Mouse (Mus musculus) CH12.LX (cell line): ENCODE measurements at regions not wholly inside any gene's neighbourhood (a gene's known extent, or its start where the extent isn't known, plus 50 kb on each side); places are given as distances from the start of the nearest gene placed in this dataset.

ENCODE experiments used
- DNase-seq: peaks from one replicate; pipeline ENCODE4 v3.0.0-alpha.2; 2013; ENCODE audit errors: extremely low read depth
- H3K27ac ChIP-seq: 2 replicates; pipeline ENCODE4 v1.5.1; 2012; ENCODE audit warnings: low read depth, mild to moderate bottlenecking, control low read depth, moderate library complexity; ENCODE audit not compliant: insufficient read depth
- H3K27me3 ChIP-seq: replicated peaks from 2 replicates; pipeline ENCODE3; 2012; ENCODE audit warnings: inconsistent platforms
- H3K36me3 ChIP-seq, 2 experiments: replicated peaks in 1 of 2; 2 replicates each; pipeline versions ENCODE3 to v1.6.1; 2012; ENCODE audit warnings: inconsistent platforms in 1 of 2, low read length in 1 of 2, mild to moderate bottlenecking in 1 of 2, mixed read lengths in 1 of 2, moderate library complexity in 1 of 2; ENCODE audit not compliant: control insufficient read depth in 1 of 2, insufficient read depth in 1 of 2
- H3K4me1 ChIP-seq, 2 experiments: 2 replicates each; pipeline ENCODE4 v1.6.1; 2012; ENCODE audit warnings: inconsistent platforms in 1 of 2, moderate library complexity in 1 of 2; ENCODE audit not compliant: insufficient read depth in 2 of 2, control insufficient read depth in 1 of 2
- H3K4me2 ChIP-seq: 2 replicates; pipeline ENCODE4 v1.6.1; 2012; ENCODE audit warnings: low read depth, mild to moderate bottlenecking, control low read depth; ENCODE audit not compliant: poor library complexity, insufficient read depth, severe bottlenecking
- H3K4me3 ChIP-seq, 3 experiments: fragments of 150-350 bp in 1 of 3; sonication (generic) in 1 of 3; replicated peaks in 1 of 3; 2 replicates each; pipeline versions ENCODE3 to v1.5.1; 2011 to 2012; ENCODE audit warnings: low read depth in 2 of 3, low read length in 2 of 3, mild to moderate bottlenecking in 2 of 3, moderate library complexity in 2 of 3, control low read depth in 1 of 3, improper control_type of control experiment in 1 of 3, inconsistent platforms in 1 of 3, mixed read lengths in 1 of 3; ENCODE audit not compliant: poor library complexity in 1 of 3
- H3K79me2 ChIP-seq: replicated peaks from 2 replicates; pipeline ENCODE4 v1.6.1; 2012; ENCODE audit warnings: mild to moderate bottlenecking, moderate library complexity; ENCODE audit not compliant: control insufficient read depth, poor library complexity, insufficient read depth, severe bottlenecking; ENCODE audit errors: extremely low read depth
- H3K9ac ChIP-seq: 2 replicates; pipeline ENCODE4 v1.6.1; 2012; ENCODE audit warnings: low read depth, mild to moderate bottlenecking, control low read depth, moderate library complexity; ENCODE audit not compliant: insufficient read depth
- H3K9me3 ChIP-seq: replicated peaks from 2 replicates; pipeline ENCODE3; 2012; ENCODE audit warnings: low read length, inconsistent platforms, mixed read lengths
- MYC ChIP-seq: IDR thresholded peaks from 2 replicates; pipeline ENCODE4 v1.6.1; 2011; ENCODE audit warnings: low read depth, mild to moderate bottlenecking, improper control_type of control experiment, low read length
- dilution Hi-C: fragments of 300-500 bp; cut with MboI; formaldehyde crosslinking; loops from 2 replicates; pipeline ENCODE4 v1.14.3; 2020; ENCODE audit warnings: low sequenced_read_pairs; ENCODE audit not compliant: extremely low pct_unique_long_range_greater_than_20kb, extremely low pct_ligation_motif_present
- in situ Hi-C: fragments of 300-500 bp; cut with MboI; formaldehyde crosslinking; loops from 3 replicates; pipeline ENCODE4 v1.14.3; 2019; ENCODE audit warnings: low sequenced_read_pairs, low pct_ligation_motif_present, low pct_unique_long_range_greater_than_20kb, mixed read lengths

DNA sequence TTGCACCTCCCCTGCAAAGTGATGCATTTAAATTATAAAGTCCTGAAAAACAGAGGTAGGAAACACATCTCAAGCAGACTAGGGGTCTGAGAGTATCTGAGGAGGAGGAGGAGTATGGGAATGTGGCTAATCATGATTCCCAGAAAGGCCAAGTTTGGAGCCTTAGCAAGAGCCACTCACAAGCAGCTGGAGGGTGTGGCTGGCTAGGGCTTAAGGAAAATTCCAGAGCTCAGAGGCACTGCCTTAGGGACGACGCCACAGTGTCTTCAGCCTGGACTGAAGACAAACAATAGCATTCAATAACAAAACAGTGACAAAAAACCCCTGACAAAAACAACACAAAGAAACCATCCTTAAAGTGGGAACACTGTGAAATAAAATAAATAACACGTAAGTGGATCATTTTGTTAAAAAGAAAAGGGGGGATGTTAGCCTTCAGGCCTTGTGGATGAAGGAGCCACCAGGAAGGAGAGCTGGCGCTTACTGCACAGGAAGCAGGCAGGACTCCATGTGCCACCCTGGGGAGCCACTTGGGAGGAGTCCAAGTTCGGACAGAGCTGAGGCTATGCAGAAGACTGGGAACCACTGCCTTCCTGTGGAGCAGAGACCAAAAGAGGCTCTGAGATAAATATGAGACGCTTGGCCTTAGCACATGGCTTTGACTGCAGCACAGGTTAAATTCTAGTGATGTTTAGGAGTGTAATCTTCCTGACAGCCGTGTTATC, 56.6 kb upstream of the Serpine2 start:
- Histone ChIP-seq H3K9me3 (no peaks in the 10 kb centered on the region), H3K4me3 (no peak overlapping the region), H3K9ac (no peak overlapping the region), H3K36me3 (no peaks in the 10 kb centered on the region), H3K27me3 (no peaks in the 10 kb centered on the region), H3K4me2 (no peak overlapping the region), H3K4me1 (no peaks in the 10 kb centered on the region), H3K79me2 (no peaks in the 10 kb centered on the region), H3K27ac (no peak overlapping the region)
- TF ChIP-seq MYC = no peak
- dilution Hi-C loops (no loop called here), in situ Hi-C loops (no loop called here)
- DNase-seq = no peak
